Mouse (Mus musculus): ENCODE results near the gene Mcm6.

DNA sequence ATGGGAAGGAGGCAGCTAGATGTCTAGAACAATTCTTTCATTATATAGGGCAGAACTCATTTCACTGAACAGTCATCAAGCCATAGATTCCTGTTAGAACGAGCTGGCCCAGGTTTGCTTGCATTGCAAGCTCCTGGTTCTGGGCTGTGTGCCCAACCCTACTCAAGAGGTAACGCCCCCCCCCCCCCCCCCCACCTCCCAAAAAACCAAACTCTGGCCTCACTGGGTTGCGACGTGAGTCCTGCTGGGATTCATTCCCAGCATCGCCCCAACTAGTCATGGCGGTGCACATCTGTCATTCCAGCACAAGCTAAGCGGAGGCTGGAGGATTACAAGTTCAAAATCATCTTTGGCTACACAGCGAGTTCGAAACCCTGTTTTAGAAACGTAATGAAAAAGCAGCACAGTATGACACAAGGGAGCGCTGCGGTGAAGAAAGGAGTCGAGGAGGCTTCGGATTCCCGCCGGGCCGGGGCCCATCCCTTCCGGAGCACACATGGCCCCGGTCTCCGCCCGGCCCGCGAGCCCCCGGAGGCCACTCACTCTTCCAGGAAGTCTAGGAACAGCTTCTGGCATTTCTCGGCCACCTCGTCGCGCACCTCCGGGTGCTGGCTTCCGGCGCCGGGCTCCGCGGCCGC lies 429 bp downstream of the Mcm6 start:
- no peak for TF ChIP-seq EP300 (IDR thresholded peaks at IDR 0.05; ENCODE audit: insufficient read depth, low read depth, low read length)
- no peak for TF ChIP-seq POLR2A (IDR thresholded peaks at IDR 0.05; ENCODE audit: insufficient read depth, low read length)

Measured in ES-Bruce4 (cell line).